Mouse (Mus musculus) thymus, adult 2 months (tissue): ENCODE data around the gene Ccni.

Experiments
- CTCF ChIP-seq: fragments of 200-500 bp; IDR thresholded peaks from 2 replicates; pipeline ENCODE4 v1.5.1; 2012; ENCODE audit warnings: mild to moderate bottlenecking, control low read depth, low read length, moderate library complexity, borderline replicate concordance; ENCODE audit not compliant: control insufficient read depth, poor library complexity, insufficient read depth; ENCODE audit errors: extremely low read depth
- POLR2A ChIP-seq: fragments of 200-500 bp; IDR thresholded peaks from 2 replicates; pipeline ENCODE4 v1.6.1; 2012; ENCODE audit warnings: mild to moderate bottlenecking, low read length, control low read depth, moderate library complexity; ENCODE audit not compliant: control insufficient read depth, poor library complexity, insufficient read depth; ENCODE audit errors: extremely low read depth

DNA sequence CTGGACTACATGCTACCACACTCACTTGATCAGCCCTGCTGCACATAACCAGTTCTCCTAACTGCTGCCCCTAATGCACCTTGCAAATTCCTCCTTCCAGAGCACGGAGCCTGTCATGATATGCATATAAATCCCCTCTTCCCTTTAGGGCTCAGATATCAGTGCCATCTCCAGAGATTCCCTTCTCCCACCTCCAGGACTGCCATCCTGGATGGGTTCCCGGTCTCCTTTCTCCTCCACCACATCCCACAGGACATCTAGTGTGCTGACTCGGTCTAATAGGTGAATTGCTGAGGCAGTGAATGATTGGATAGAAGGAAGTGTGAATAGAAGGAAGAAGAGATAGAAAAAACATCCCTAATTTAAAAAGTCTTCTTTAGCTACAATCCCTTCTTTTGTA, 25.4 kb upstream of the Ccni start:
- TF ChIP-seq CTCF (no peak), POLR2A (no peak)
